Mouse (Mus musculus): Measurements from ENCODE around the gene Tut4. TPM values are rescaled to one million over a fixed set of nuclear protein-coding genes. Genes with fewer than 3 reads are reported as not detected.

Tut4 gene
- polyA plus RNA-seq, 1 experiment from 2014 or later: 70.0 TPM

- Histone ChIP-seq H3K4me2 (no peak overlapping the region), H3K27me3 (replicated peaks) (no peaks in the 10 kb centered on the region), H3K4me3 (no peak overlapping the region), H3K36me3 (replicated peaks) (peaks cover 41% of the 10 kb centered on the region), H3K9me3 (no peaks in the 10 kb centered on the region), H3K9ac (no peak overlapping the region), H3K27ac (no peak overlapping the region), H3K4me1 (peaks cover 6% of the 10 kb centered on the region)
- no peak for ATAC-seq (replicated peaks)
- 97% methylated on average over 3 of the region's 3 CpGs for WGBS
Measured at GRCm38 (mm10) chr4:108572644-108573043, 113.4 kb downstream of the Tut4 start.

GRCm38 (mm10) chr4:108578840-108579742, 119.9 kb downstream of the Tut4 start, which contains the start of the genes Prpf38a and Orc1:
Gene Prpf38a (minus strand): TSS chr4:108579336.
Gene Orc1 (plus strand): TSS chr4:108579423.
- Histone ChIP-seq H3K9ac (peak within 1 kb of the TSS; percentile 78), H3K4me3 (peak within 1 kb of the TSS; percentile 84), H3K27me3 (replicated peaks) (no peaks in the 10 kb centered on the region), H3K9me3 (no peaks in the 10 kb centered on the region), H3K36me3 (replicated peaks) (peaks cover 10% of the 10 kb centered on the region; the same call in 1 of the 2 replicates), H3K27ac (peak within 1 kb of the TSS; percentile 82), H3K4me2 (peak within 1 kb of the TSS; percentile 99), H3K4me1 (peaks cover 23% of the 10 kb centered on the region)
- peak; percentile 99 for ATAC-seq (replicated peaks)
- under 1% methylated on average over 64 of the region's 64 CpGs for WGBS

GRCm38 (mm10) chr4:108579743-108580411, 120.7 kb downstream of the Tut4 start:
- no peak for ATAC-seq (replicated peaks)
- peak overlapping the region; percentile 84 for H3K4me3 ChIP-seq
- H3K36me3 ChIP-seq (replicated peaks): peaks cover 9% of the 10 kb centered on the region; the same call in 1 of the 2 replicates
- 2% methylated on average over 16 of the region's 16 CpGs for WGBS
- peak overlapping the region; percentile 99 for H3K4me2 ChIP-seq
- H3K4me1 ChIP-seq: peaks cover 23% of the 10 kb centered on the region
- no peaks in the 10 kb centered on the region for H3K9me3 ChIP-seq
- H3K27me3 ChIP-seq (replicated peaks): no peaks in the 10 kb centered on the region
- peak overlapping the region; percentile 18; the same call in 1 of the 2 replicates for H3K9ac ChIP-seq
- H3K27ac ChIP-seq: no peak overlapping the region

GRCm38 (mm10) chr4:108593376-108593775, 134.2 kb downstream of the Tut4 start:
- Histone ChIP-seq H3K27ac (no peak overlapping the region), H3K27me3 (replicated peaks) (no peaks in the 10 kb centered on the region), H3K4me2 (no peak overlapping the region), H3K9ac (no peak overlapping the region), H3K4me3 (no peak overlapping the region), H3K36me3 (replicated peaks) (no peaks in the 10 kb centered on the region), H3K9me3 (no peaks in the 10 kb centered on the region), H3K4me1 (no peaks in the 10 kb centered on the region)
- WGBS: 95% methylated on average over 2 of the region's 2 CpGs
- ATAC-seq (replicated peaks): no peak

GRCm38 (mm10) chr4:108595785-108596184, 136.6 kb downstream of the Tut4 start:
- WGBS: 90% methylated on average over 1 of the region's 1 CpGs
- H3K4me1 ChIP-seq: no peaks in the 10 kb centered on the region
- no peak overlapping the region for H3K9ac ChIP-seq
- no peaks in the 10 kb centered on the region for H3K27me3 ChIP-seq (replicated peaks)
- no peak for ATAC-seq (replicated peaks)
- H3K36me3 ChIP-seq (replicated peaks): no peaks in the 10 kb centered on the region
- no peak overlapping the region for H3K27ac ChIP-seq
- H3K4me3 ChIP-seq: no peak overlapping the region
- no peak overlapping the region for H3K4me2 ChIP-seq
- no peaks in the 10 kb centered on the region for H3K9me3 ChIP-seq

GRCm38 (mm10) chr4:108598306-108598705, 139.1 kb downstream of the Tut4 start:
- no peaks in the 10 kb centered on the region for H3K4me1 ChIP-seq
- no peak overlapping the region for H3K4me2 ChIP-seq
- no peaks in the 10 kb centered on the region for H3K36me3 ChIP-seq (replicated peaks)
- H3K27ac ChIP-seq: no peak overlapping the region
- no peaks in the 10 kb centered on the region for H3K9me3 ChIP-seq
- H3K9ac ChIP-seq: no peak overlapping the region
- no peak overlapping the region for H3K4me3 ChIP-seq
- no peaks in the 10 kb centered on the region for H3K27me3 ChIP-seq (replicated peaks)
- no peak for ATAC-seq (replicated peaks)
- WGBS: 87% methylated on average over 4 of the region's 4 CpGs

GRCm38 (mm10) chr4:108601870-108602269, 142.6 kb downstream of the Tut4 start:
- ATAC-seq (replicated peaks): no peak
- no peak overlapping the region for H3K4me2 ChIP-seq
- H3K9ac ChIP-seq: no peak overlapping the region
- H3K9me3 ChIP-seq: no peaks in the 10 kb centered on the region
- 97% methylated on average over 7 of the region's 7 CpGs for WGBS
- no peaks in the 10 kb centered on the region for H3K36me3 ChIP-seq (replicated peaks)
- no peak overlapping the region for H3K4me3 ChIP-seq
- H3K27me3 ChIP-seq (replicated peaks): no peaks in the 10 kb centered on the region
- H3K27ac ChIP-seq: no peak overlapping the region
- H3K4me1 ChIP-seq: no peaks in the 10 kb centered on the region

- no peaks in the 10 kb centered on the region for H3K36me3 ChIP-seq (replicated peaks)
- H3K4me2 ChIP-seq: no peak overlapping the region
- H3K9ac ChIP-seq: no peak overlapping the region
- no peak overlapping the region for H3K27ac ChIP-seq
- WGBS: 90% methylated on average over 3 of the region's 3 CpGs
- no peaks in the 10 kb centered on the region for H3K9me3 ChIP-seq
- no peak overlapping the region for H3K4me3 ChIP-seq
- H3K27me3 ChIP-seq (replicated peaks): no peaks in the 10 kb centered on the region
- H3K4me1 ChIP-seq: no peaks in the 10 kb centered on the region
- no peak for ATAC-seq (replicated peaks)
Measured at GRCm38 (mm10) chr4:108608651-108609050, 149.4 kb downstream of the Tut4 start.

Other genes starting within 250 kb of the Tut4 start
- 0.09 TPM in 1 of 2 replicates, not detected in the other for gene Zyg11a, start 241.4 kb upstream of the Tut4 start, polyA plus RNA-seq (2015; fragmentation: Nextera tagmentation; extraction: Ambion mirVana)
- 33.9 and 37.3 TPM in 2 replicates for gene Zyg11b, start 158.3 kb upstream of the Tut4 start, polyA plus RNA-seq (2015; fragmentation: Nextera tagmentation; extraction: Ambion mirVana)
- gene Coa7, start 131.3 kb upstream of the Tut4 start, polyA plus RNA-seq (2015; fragmentation: Nextera tagmentation; extraction: Ambion mirVana): 51.1 and 51.4 TPM in 2 replicates
- gene Shisal2a, start 76.1 kb upstream of the Tut4 start, polyA plus RNA-seq (2015; fragmentation: Nextera tagmentation; extraction: Ambion mirVana): 6.4 TPM in 2 replicates
- 25.1 and 29.1 TPM in 2 replicates for gene Gpx7, start 52.5 kb upstream of the Tut4 start, polyA plus RNA-seq (2015; fragmentation: Nextera tagmentation; extraction: Ambion mirVana)
- gene Prpf38a, start 119.9 kb downstream of the Tut4 start, polyA plus RNA-seq (2015; fragmentation: Nextera tagmentation; extraction: Ambion mirVana): 77.2 and 78.1 TPM in 2 replicates
- 0.98 and 1.7 TPM in 2 replicates for gene Orc1, start 120.0 kb downstream of the Tut4 start, polyA plus RNA-seq (2015; fragmentation: Nextera tagmentation; extraction: Ambion mirVana)
- 19.7 and 24.4 TPM in 2 replicates for gene Cc2d1b, start 160.5 kb downstream of the Tut4 start, polyA plus RNA-seq (2015; fragmentation: Nextera tagmentation; extraction: Ambion mirVana)